Mouse (Mus musculus): ENCODE data around the gene Ppp5c.

- TF ChIP-seq POLR2A (IDR thresholded peaks at IDR 0.05; ENCODE audit: low read depth, low read length), result no peak
- TF ChIP-seq CTCF (conservative IDR thresholded peaks at IDR 0.05; ENCODE audit: insufficient read depth, insufficient read length, low read depth, low read length), result no peak
Observed at GRCm38 (mm10) chr7:17024141-17024540, 3.6 kb downstream of the Ppp5c start.
